Mouse (Mus musculus): ENCODE measurements around the gene Kxd1.
A peak's percentile ranks its signal among the peaks of the same experiment; 100 is the strongest.

Gene Kxd1

DNA sequence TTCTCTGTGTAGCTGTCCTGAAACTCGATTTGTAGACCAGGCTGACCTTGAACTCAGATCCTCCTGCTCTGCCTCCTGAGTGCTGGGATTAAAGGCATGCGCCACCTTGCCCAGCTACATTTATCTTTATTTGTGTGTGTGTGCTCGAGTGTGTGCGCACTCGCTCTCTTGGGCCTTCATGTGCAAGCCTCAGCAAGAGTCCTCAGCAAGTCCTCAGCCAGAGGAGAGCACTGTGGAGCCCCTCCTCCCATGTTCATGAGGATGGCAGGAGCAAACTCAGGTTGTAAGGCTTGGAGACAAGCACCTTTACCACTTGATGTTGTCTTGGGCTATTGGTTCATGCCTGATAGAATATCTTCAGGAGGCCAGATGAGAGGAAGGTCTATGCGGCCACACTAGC is 20.0 kb upstream of the Kxd1 start:
- DNase-seq (ENCODE audit: low spot score), result no peak

DNA sequence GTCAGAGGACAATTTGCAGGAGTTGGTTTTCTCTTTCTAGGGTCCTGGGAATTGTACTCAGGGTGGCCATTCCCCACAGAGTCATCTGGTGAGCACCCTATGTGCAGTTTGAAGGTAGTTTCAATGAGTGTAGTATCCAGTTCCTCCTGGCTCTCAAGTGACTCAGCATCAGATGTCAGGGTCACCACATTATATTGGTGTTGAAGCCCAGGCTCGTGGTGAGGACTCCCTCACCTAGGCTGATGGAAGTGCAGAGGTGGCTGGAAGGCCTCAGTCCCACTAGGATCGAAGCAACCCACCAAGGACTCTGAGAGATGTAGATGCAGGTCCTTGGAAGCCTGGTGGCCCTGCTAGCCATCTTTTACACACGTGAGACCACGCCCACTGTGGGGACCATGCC is 18.7 kb upstream of the Kxd1 start:
- DNase-seq (ENCODE audit: low spot score), result no peak

DNA sequence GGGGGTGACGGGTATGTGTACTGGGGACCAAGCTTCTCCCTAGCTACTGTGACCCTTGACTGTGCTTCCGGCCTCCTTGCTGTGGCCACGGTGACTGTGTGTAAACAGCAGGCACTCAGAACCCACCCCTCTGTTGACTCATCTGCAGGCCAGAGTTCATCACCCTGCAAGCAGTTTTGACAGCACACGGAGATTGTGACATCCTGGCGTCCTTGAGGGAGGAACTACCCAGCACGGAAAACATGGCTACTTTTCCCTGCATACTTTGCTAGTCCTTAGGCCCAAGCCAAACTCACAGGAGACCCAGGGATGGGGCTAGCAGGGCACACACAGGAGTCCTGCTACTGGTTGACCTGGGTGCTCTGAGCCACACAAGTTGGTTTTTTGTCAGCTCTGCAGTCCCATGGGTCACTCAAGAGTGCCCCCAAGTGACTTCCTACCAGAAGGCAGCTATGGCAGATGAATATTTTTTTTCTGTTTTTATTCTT is 16.5 kb upstream of the Kxd1 start:
- DNase-seq (ENCODE audit: low spot score), result no peak

GRCm38 (mm10) chr8:70541081-70541480 is 13.3 kb upstream of the Kxd1 start:
- no peak for DNase-seq (ENCODE audit: low spot score)

GRCm38 (mm10) chr8:70540507-70541071 is 12.8 kb upstream of the Kxd1 start:
- no peak for DNase-seq (ENCODE audit: low spot score)

GRCm38 (mm10) chr8:70540013-70540506 is 12.3 kb upstream of the Kxd1 start:
- no peak for DNase-seq (ENCODE audit: low spot score)

DNA sequence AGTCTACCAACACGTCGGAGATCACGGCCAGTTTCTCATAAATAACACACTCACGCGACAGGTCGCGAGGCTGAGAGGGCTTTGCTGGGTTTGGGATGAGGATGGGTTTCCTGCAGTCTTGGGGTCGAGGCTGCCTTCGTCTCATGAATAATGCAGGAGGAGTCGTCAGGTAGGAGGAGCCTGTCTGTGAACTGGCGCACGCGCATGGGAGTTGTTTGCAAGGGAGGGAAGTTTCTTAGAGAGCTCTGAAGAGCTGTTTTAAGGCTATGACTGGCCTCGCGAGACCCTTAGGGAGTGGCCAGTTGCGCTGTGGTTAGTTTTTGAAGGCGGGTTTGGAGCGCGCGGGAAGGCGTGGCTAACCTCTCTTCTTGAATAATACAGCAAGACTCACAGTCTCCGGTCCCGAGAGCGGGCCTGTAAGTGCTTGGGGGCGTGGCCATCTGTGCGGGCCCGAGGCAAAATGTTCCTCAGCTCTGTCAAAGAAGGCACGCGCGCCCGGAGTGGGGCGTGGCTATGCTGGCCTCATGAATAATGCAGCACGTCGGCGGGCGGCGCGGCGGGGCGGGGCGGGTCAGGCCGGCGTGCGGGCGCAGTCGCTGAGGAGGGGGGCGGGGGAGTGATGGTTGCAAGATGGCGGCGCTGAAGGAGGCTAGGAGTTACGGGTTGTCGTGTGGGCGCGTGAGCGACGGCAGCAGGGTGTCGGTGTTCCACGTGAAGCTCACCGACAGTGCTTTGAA is 11.5 kb upstream of the Kxd1 start, which contains the start of gene Ell:
Gene Ell, plus strand, starts transcription at position 381 of the 737 bp plus-strand sequence.
- DNase-seq (ENCODE audit: low spot score), result peak; percentile 99

GRCm38 (mm10) chr8:70538633-70539076 is 10.9 kb upstream of the Kxd1 start:
- DNase-seq (ENCODE audit: low spot score), result peak; percentile 99

DNA sequence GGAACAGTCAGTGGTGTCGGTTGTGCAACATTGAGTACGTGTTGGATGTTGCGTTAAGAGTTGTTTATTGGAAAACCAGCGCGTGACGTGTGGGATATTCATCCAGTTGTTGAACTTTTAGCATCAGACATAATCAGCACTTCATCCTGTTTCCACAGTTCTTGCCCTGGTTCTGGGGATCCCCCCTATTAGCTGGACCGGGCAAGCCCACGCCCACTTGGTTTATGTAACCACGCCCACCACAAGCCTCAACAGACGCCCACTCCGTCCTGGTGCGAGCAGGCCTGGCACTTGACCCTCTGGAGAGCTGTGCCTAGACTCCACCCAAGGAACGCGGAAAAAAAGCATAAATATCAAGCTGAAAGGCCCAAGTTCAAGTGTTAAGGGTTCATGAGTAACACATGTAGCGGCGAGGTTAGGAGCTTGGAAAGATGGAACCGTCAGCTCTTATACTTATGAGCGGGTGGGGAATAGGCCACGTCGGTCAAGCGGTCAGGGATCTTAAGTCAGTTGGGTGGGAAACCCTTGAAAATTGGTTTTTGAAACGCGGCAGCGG is 10.3 kb upstream of the Kxd1 start:
- DNase-seq (ENCODE audit: low spot score), result peak; percentile 58

- no peak for DNase-seq (ENCODE audit: low spot score)
These were observed 7.9 kb upstream of the Kxd1 start for GRCm38 (mm10) chr8:70535701-70536100.

GRCm38 (mm10) chr8:70535221-70535620 is 7.5 kb upstream of the Kxd1 start:
- DNase-seq (ENCODE audit: low spot score), result no peak

DNA sequence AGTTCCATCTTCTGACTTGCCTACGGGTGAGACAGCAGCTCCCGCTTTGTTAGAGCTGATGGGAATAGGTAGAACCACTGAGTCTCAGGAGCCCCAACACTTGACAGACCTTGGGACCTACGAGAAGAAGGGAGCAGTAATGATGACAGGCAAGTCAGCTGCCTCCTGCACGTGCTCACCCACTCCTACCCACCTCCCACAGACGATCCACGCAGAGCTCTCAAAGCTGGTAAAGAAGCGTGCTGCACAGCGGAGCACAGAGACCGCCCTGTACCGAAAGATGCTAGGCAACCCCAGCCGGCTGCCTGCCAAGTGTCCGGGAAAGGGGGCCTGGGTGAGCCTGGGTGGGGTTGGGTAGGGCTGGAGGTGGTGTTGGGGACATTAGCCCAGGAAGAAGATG is 6.5 kb upstream of the Kxd1 start:
- no peak for DNase-seq (ENCODE audit: low spot score)

DNA sequence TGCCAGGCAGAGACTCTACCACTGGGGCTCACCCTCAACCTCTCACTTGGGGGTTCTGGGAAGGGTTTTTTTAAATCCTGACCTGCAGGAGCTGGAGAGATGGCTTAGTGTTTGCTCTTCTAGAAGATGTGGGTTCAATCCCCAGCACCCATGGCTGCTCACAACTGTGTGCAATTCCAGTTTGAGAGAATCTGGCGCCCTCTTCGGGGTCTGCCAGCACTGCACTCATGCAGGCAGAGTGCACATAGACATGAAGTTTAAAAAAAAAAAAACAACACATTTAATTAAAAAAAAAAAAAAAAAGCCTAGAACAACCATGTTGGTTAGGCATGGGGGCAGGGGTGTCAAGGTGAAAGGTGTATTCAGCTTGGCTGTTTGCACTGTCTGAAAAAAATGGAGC is 2.6 kb upstream of the Kxd1 start:
- DNase-seq (ENCODE audit: low spot score), result no peak

DNA sequence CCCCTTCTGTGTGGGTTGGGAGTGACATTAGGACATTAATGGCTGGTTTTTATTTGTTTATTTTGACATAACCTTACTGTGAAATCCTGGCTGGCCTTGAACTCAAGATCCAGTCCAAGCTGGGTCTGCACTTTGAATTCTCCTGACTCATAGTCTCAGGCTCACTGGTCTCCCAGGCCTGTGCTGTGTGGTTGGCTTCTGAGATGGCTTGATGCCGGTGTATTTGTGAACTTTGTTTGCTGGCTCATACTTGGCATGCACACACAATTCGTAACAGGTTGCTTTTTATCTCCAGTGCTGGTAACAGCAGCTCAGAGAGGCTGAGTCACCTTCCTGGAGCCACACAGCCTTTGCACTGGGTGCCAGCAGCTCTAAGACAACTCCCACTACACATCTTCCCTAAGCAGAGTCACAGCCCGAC is 2.0 kb upstream of the Kxd1 start:
- DNase-seq (ENCODE audit: low spot score), result no peak

GRCm38 (mm10) chr8:70529299-70529698 is 1.5 kb upstream of the Kxd1 start:
- no peak for DNase-seq (ENCODE audit: low spot score)

DNA sequence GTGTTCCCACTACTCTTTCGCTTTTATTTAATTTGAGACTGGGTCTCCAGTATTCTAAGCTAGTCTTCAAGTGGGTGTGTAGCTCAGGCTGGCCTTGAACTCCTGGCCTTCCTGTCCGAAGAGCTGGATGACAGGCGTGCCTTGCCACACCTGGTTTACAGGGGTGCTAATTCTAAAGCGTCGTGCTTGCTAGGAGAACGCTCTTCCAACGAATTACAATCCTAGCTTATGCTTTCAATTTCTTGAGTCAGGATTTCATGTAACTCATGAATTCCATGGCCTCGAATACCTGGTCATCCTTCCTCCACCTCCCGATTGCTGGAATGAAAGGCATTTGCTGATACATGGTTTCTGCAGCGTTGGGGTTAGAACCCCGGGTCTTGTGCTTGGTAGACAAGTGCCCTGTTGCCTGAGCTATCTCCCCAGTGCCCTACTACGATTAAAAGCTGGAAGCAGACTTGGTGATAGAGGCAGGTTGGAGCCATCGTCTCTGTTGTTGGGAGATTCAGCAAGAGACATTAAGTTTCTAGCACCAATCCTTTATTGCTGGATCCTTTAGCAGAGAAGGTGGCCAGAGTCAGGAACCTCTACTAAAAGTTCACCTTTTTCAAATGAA is 534 bp upstream of the Kxd1 start:
- DNase-seq (ENCODE audit: low spot score), result no peak

DNA sequence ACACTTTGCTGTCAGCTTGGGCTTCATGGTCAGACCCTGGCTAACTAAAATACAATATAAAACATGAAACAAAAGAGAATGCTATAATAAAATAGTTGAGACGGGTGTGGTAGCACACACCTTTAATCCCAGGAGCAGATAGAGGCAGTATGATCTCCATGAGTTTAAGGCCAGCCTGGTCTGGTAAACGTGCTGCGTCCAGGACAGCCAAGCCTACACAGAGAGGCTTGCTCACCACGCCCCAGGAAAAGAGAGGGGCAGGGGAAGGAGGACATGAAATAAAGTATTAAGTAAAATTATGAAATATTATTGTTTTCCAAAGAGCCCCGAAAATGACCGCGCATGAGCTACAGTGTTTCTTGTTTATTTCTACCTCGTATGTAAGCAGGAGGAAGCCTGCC is 645 bp downstream of the Kxd1 start:
- no peak for DNase-seq (ENCODE audit: low spot score)

DNA sequence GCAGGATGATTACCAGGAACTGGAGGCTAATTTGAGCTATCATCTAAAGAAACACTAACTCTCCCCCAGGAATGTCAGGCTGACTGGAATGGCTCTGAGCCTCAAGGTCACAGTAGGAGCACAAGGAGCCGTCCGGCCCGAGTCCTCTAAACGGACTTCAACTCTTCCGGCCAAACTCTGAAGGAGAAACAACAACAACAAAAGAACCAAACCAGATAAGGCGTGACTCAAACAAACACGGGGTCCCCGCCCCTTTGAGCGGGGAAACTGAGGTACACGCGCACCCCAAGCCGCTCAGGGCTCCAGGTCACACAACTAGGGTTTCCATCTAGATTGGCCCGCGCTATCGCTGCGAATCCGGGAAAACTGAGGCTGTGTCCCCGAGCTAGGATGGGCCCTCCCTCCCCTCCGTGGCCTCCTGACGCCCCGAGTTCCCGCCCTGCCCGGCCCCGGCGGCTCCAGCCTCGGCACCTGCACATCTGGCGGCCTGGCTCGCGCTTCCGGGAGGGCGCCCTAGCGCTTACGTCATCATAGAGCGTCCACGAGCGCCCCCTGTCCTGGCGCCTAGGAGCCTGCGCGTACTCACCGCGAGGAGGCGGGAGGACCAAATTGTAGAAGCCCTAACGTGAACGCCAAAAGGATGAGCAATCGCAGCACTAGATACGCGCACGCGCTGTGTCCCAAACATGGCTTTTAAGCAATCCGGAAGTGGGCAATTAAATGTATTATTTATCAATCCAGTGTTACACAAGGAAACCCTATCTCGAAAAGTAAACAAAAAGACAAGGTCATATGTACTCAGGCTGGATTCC is 5.0 kb downstream of the Kxd1 start:
- DNase-seq (ENCODE audit: low spot score), result peak; percentile 92

- no peak for DNase-seq (ENCODE audit: low spot score)
These were observed 8.2 kb downstream of the Kxd1 start for GRCm38 (mm10) chr8:70519606-70520005.

GRCm38 (mm10) chr8:70519043-70519442 is 8.7 kb downstream of the Kxd1 start:
- DNase-seq (ENCODE audit: low spot score), result no peak

DNA sequence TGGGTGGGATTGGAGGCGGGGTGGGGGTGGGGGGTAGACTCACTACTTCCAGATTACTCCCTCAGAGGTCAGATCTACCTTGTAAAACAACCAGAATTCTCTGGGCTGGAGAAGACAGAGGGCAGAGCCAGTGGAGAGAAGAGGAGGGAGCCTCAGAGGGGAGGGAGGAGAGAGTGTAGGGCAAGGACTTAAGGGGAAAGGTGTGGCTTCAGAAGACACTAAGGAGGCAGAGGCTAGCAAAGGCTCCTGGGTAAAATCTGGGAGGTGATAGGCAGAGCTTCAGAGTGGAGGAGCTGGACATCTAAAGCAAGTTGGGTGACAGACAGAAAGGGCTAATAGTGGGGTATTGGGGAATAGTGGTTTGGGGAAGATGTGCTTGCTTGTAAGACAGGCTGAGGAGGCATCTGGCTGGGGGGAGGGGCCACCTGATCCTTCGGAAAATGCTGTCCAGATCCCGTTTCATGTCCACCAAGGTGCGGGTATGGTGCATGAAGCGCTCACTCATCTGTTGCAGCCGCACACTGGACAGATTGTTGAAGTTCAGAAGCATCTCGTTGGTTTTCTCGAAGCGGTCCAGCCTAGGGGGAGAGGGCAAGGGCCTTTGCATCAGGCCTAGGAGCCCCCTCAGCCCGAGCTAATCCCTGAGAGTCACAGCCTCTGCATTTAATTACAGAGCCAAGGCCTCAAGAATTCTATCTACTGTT is 9.7 kb downstream of the Kxd1 start:
- DNase-seq (ENCODE audit: low spot score), result no peak

All from urinary bladder, postnatal 25 days (tissue).